Mouse (Mus musculus): ENCODE measurements around the gene Cemip2. TPM values are rescaled to one million over a fixed set of nuclear protein-coding genes. Genes with fewer than 3 reads are reported as not detected.

Gene Cemip2
- polyA plus RNA-seq, 1 experiment = 0.58 TPM

- H3K4me1 ChIP-seq (ENCODE audit: control insufficient read depth, insufficient read depth, low read length) = no peaks in the 10 kb centered on the region; the same call in 1 of the 2 replicates
- H3K4me3 ChIP-seq (ENCODE audit: control insufficient read depth, low read depth, low read length) = no peak overlapping the region
- H3K27ac ChIP-seq (ENCODE audit: control insufficient read depth, insufficient read depth, low read depth, low read length) = no peak overlapping the region
- H3K36me3 ChIP-seq (ENCODE audit: control insufficient read depth, insufficient read depth, low read length) = no peaks in the 10 kb centered on the region
- TF ChIP-seq POLR2A (IDR thresholded peaks at IDR 0.05; ENCODE audit: control insufficient read depth, low read depth, low read length) (no peak), CTCF (IDR thresholded peaks at IDR 0.05; ENCODE audit: control insufficient read depth, insufficient read depth, insufficient replicate concordance, low read depth, low read length) (no peak)
- H3K27me3 ChIP-seq (ENCODE audit: control insufficient read depth, insufficient read depth, low read length) = no peaks in the 10 kb centered on the region
Measured at GRCm38 (mm10) chr19:21794569-21794968, 16.4 kb downstream of the Cemip2 start.

- H3K4me1 ChIP-seq (ENCODE audit: control insufficient read depth, insufficient read depth, low read length) = no peaks in the 10 kb centered on the region; the same call in 1 of the 2 replicates
- H3K4me3 ChIP-seq (ENCODE audit: control insufficient read depth, low read depth, low read length) = no peak overlapping the region
- H3K27ac ChIP-seq (ENCODE audit: control insufficient read depth, insufficient read depth, low read depth, low read length) = no peak overlapping the region
- no peaks in the 10 kb centered on the region for H3K27me3 ChIP-seq (ENCODE audit: control insufficient read depth, insufficient read depth, low read length)
- no peak for TF ChIP-seq POLR2A (IDR thresholded peaks at IDR 0.05; ENCODE audit: control insufficient read depth, low read depth, low read length)
- no peak for TF ChIP-seq CTCF (IDR thresholded peaks at IDR 0.05; ENCODE audit: control insufficient read depth, insufficient read depth, insufficient replicate concordance, low read depth, low read length)
- H3K36me3 ChIP-seq (ENCODE audit: control insufficient read depth, insufficient read depth, low read length) = no peaks in the 10 kb centered on the region
Measured at GRCm38 (mm10) chr19:21796333-21796732, 18.2 kb downstream of the Cemip2 start.

GRCm38 (mm10) chr19:21798700-21799099 lies 20.6 kb downstream of the Cemip2 start:
- Histone ChIP-seq H3K27me3 (ENCODE audit: control insufficient read depth, insufficient read depth, low read length) (no peaks in the 10 kb centered on the region), H3K4me1 (ENCODE audit: control insufficient read depth, insufficient read depth, low read length) (no peaks in the 10 kb centered on the region), H3K36me3 (ENCODE audit: control insufficient read depth, insufficient read depth, low read length) (no peaks in the 10 kb centered on the region), H3K27ac (ENCODE audit: control insufficient read depth, insufficient read depth, low read depth, low read length) (no peak overlapping the region), H3K4me3 (ENCODE audit: control insufficient read depth, low read depth, low read length) (no peak overlapping the region)
- TF ChIP-seq CTCF (IDR thresholded peaks at IDR 0.05; ENCODE audit: control insufficient read depth, insufficient read depth, insufficient replicate concordance, low read depth, low read length) (no peak), POLR2A (IDR thresholded peaks at IDR 0.05; ENCODE audit: control insufficient read depth, low read depth, low read length) (no peak)

- TF ChIP-seq POLR2A (IDR thresholded peaks at IDR 0.05; ENCODE audit: control insufficient read depth, low read depth, low read length) = no peak
- TF ChIP-seq CTCF (IDR thresholded peaks at IDR 0.05; ENCODE audit: control insufficient read depth, insufficient read depth, insufficient replicate concordance, low read depth, low read length) = no peak
- Histone ChIP-seq H3K27ac (ENCODE audit: control insufficient read depth, insufficient read depth, low read depth, low read length) (no peak overlapping the region), H3K27me3 (ENCODE audit: control insufficient read depth, insufficient read depth, low read length) (no peaks in the 10 kb centered on the region), H3K4me1 (ENCODE audit: control insufficient read depth, insufficient read depth, low read length) (no peaks in the 10 kb centered on the region), H3K4me3 (ENCODE audit: control insufficient read depth, low read depth, low read length) (no peak overlapping the region), H3K36me3 (ENCODE audit: control insufficient read depth, insufficient read depth, low read length) (no peaks in the 10 kb centered on the region)
Measured at GRCm38 (mm10) chr19:21799410-21800373, 21.6 kb downstream of the Cemip2 start.

GRCm38 (mm10) chr19:21804488-21804887 lies 26.3 kb downstream of the Cemip2 start:
- no peak overlapping the region for H3K4me3 ChIP-seq (ENCODE audit: control insufficient read depth, low read depth, low read length)
- H3K27ac ChIP-seq (ENCODE audit: control insufficient read depth, insufficient read depth, low read depth, low read length) = no peak overlapping the region
- no peak for TF ChIP-seq POLR2A (IDR thresholded peaks at IDR 0.05; ENCODE audit: control insufficient read depth, low read depth, low read length)
- no peak for TF ChIP-seq CTCF (IDR thresholded peaks at IDR 0.05; ENCODE audit: control insufficient read depth, insufficient read depth, insufficient replicate concordance, low read depth, low read length)
- H3K36me3 ChIP-seq (ENCODE audit: control insufficient read depth, insufficient read depth, low read length) = no peaks in the 10 kb centered on the region
- no peaks in the 10 kb centered on the region for H3K4me1 ChIP-seq (ENCODE audit: control insufficient read depth, insufficient read depth, low read length)
- no peaks in the 10 kb centered on the region for H3K27me3 ChIP-seq (ENCODE audit: control insufficient read depth, insufficient read depth, low read length)

- Histone ChIP-seq H3K27ac (ENCODE audit: control insufficient read depth, insufficient read depth, low read depth, low read length) (no peak overlapping the region), H3K27me3 (ENCODE audit: control insufficient read depth, insufficient read depth, low read length) (no peaks in the 10 kb centered on the region), H3K4me1 (ENCODE audit: control insufficient read depth, insufficient read depth, low read length) (no peaks in the 10 kb centered on the region), H3K36me3 (ENCODE audit: control insufficient read depth, insufficient read depth, low read length) (no peaks in the 10 kb centered on the region), H3K4me3 (ENCODE audit: control insufficient read depth, low read depth, low read length) (no peak overlapping the region)
- TF ChIP-seq POLR2A (IDR thresholded peaks at IDR 0.05; ENCODE audit: control insufficient read depth, low read depth, low read length) (no peak), CTCF (IDR thresholded peaks at IDR 0.05; ENCODE audit: control insufficient read depth, insufficient read depth, insufficient replicate concordance, low read depth, low read length) (no peak)
Measured at GRCm38 (mm10) chr19:21805305-21805704, 27.2 kb downstream of the Cemip2 start.

- H3K4me1 ChIP-seq (ENCODE audit: control insufficient read depth, insufficient read depth, low read length) = no peaks in the 10 kb centered on the region
- no peak for TF ChIP-seq POLR2A (IDR thresholded peaks at IDR 0.05; ENCODE audit: control insufficient read depth, low read depth, low read length)
- TF ChIP-seq CTCF (IDR thresholded peaks at IDR 0.05; ENCODE audit: control insufficient read depth, insufficient read depth, insufficient replicate concordance, low read depth, low read length) = no peak
- no peaks in the 10 kb centered on the region for H3K36me3 ChIP-seq (ENCODE audit: control insufficient read depth, insufficient read depth, low read length)
- no peak overlapping the region for H3K4me3 ChIP-seq (ENCODE audit: control insufficient read depth, low read depth, low read length)
- no peaks in the 10 kb centered on the region for H3K27me3 ChIP-seq (ENCODE audit: control insufficient read depth, insufficient read depth, low read length)
- no peak overlapping the region for H3K27ac ChIP-seq (ENCODE audit: control insufficient read depth, insufficient read depth, low read depth, low read length)
Measured at GRCm38 (mm10) chr19:21810135-21810534, 32.0 kb downstream of the Cemip2 start.
